9 mouse cellular contexts compared by ENCODE assay signal in the genomic region with DNA sequence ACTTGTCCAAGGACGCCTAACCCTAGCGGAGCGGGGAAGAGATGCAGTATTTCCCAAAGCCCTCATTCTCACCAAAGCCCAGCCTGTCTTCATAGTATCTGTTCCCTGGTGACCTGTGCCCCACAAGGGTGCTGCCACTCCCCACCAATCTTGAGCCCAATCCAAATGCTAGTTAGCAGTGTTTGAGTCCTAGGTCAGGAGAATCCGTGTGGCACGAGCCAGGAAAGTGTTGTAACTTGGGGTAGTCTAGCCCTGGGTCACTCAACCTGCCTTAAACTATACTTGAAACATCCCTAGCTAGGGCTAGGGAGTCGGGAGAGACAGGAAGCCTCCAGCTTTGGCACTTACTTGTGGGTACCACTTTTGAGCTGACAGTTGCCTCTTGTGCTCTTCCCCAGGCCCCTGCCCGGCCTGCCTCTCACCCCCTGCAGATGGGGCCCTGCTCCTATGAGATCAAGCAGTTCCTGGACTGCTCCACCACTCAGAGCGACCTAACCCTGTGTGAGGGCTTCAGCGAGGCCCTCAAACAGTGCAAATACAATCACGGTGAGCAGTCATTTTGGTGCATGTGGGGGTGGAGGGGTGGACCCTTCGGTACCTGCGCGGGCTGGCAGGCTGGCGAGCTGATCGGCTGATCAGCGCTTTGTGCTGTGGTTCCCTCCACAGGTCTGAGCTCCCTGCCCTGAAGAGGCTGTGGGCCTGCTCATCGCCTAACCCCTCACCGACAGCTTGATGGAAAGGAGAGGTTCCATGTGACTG. TPM values are rescaled to one million over a fixed set of nuclear protein-coding genes. Genes with fewer than 3 reads are reported as not detected.
A peak's percentile ranks its signal among the peaks of the same experiment; 100 is the strongest.
DNase-seq lines count a peak whose midpoint lies in the region; ATAC-seq and TF ChIP-seq lines count a peak whose summit lies in the region.
"Had no signal": no experiment of that assay in that cellular context is flagged by ENCODE, and none has a peak within 500 bp of the region (broad histone marks: within the 10 kb centered on the region; RNA-seq: fewer than 3 reads in every experiment).

No protein-coding gene starts in this region.

- H3K27ac ChIP-seq in lung, postnatal 0 days (ENCODE audit: low read length): no peak overlapping the region
- no peak overlapping the region for H3K27ac ChIP-seq in hindbrain, embryonic 15.5 days (replicated peaks)
- no peak overlapping the region for H3K27ac ChIP-seq in forebrain, embryonic 15.5 days (replicated peaks)
- H3K27ac ChIP-seq: limb, embryonic 13.5 days had no signal

- H3K36me3 ChIP-seq in erythroblast, embryonic 14.5 days (ENCODE audit: control insufficient read depth): peaks cover 44% of the 10 kb centered on the region
- no peaks in the 10 kb centered on the region for H3K36me3 ChIP-seq in lung, postnatal 0 days (ENCODE audit: insufficient read depth, low read length)
- H3K36me3 ChIP-seq in hindbrain, embryonic 15.5 days: no peaks in the 10 kb centered on the region
- H3K36me3 ChIP-seq in forebrain, embryonic 15.5 days: no peaks in the 10 kb centered on the region
- H3K36me3 ChIP-seq: limb, embryonic 13.5 days had no signal

- 50% methylated on average over 18 of the region's 18 CpGs for WGBS in lung, postnatal 0 days
- 37% methylated on average over 18 of the region's 18 CpGs for WGBS in hindbrain, embryonic 15.5 days
- 32% methylated on average over 18 of the region's 18 CpGs for WGBS in forebrain, embryonic 15.5 days

- ATAC-seq in erythroblast, adult 5-6 weeks (replicated peaks; ENCODE audit: low FRiP score, poor library complexity, severe bottlenecking): no peak
- peak; percentile 23; the same call in 1 of the 2 replicates for ATAC-seq in lung, postnatal 0 days
- no peak for ATAC-seq in hindbrain, embryonic 15.5 days (ENCODE audit: low FRiP score, low read depth)
- no peak for ATAC-seq in forebrain, embryonic 15.5 days (replicated peaks)

- intact Hi-C loops in left cerebral cortex, postnatal 14 days (cut with DNase I): no loop called here

- peaks cover 71% of the 10 kb centered on the region for H3K4me1 ChIP-seq in erythroblast, embryonic 14.5 days (ENCODE audit: control insufficient read depth)
- H3K4me1 ChIP-seq in lung, postnatal 0 days (ENCODE audit: insufficient read depth, low read depth, low read length): peaks cover 8% of the 10 kb centered on the region; the same call in 1 of the 2 replicates
- H3K4me1 ChIP-seq in hindbrain, embryonic 15.5 days (replicated peaks): peaks cover 30% of the 10 kb centered on the region
- peaks cover 23% of the 10 kb centered on the region for H3K4me1 ChIP-seq in forebrain, embryonic 15.5 days

- TF ChIP-seq EP300 in lung, postnatal 0 days (IDR thresholded peaks at IDR 0.05): no peak

- H3K27me3 ChIP-seq in erythroblast, embryonic 14.5 days (ENCODE audit: control insufficient read depth): peaks cover 19% of the 10 kb centered on the region
- H3K27me3 ChIP-seq in lung, postnatal 0 days (replicated peaks; ENCODE audit: insufficient read depth, low read length): no peaks in the 10 kb centered on the region
- H3K27me3 ChIP-seq in hindbrain, embryonic 15.5 days: peaks cover 14% of the 10 kb centered on the region; the same call in 1 of the 2 replicates
- peaks cover 9% of the 10 kb centered on the region; the same call in 1 of the 2 replicates for H3K27me3 ChIP-seq in forebrain, embryonic 15.5 days

- peaks cover 1% of the 10 kb centered on the region; the same call in 1 of the 2 replicates for H3K9me3 ChIP-seq in erythroblast, embryonic 14.5 days (ENCODE audit: control insufficient read depth, low read length)
- H3K9me3 ChIP-seq in lung, postnatal 0 days (ENCODE audit: low read length): no peaks in the 10 kb centered on the region
- no peaks in the 10 kb centered on the region for H3K9me3 ChIP-seq in hindbrain, embryonic 15.5 days
- H3K9me3 ChIP-seq in forebrain, embryonic 15.5 days: no peaks in the 10 kb centered on the region
- H3K9me3 ChIP-seq: limb, embryonic 13.5 days had no signal

- 0 out of 2 replicates have a peak, but pooled peaks have one; percentile 12 for TF ChIP-seq CTCF in lung, postnatal 0 days (IDR thresholded peaks at IDR 0.05)

- H3K9ac ChIP-seq in lung, postnatal 0 days (replicated peaks; ENCODE audit: low read depth): no peak overlapping the region
- H3K9ac ChIP-seq in hindbrain, embryonic 15.5 days: no peak overlapping the region
- no peak overlapping the region for H3K9ac ChIP-seq in forebrain, embryonic 15.5 days (replicated peaks)

- H3K4me3 ChIP-seq in erythroblast, embryonic 14.5 days (replicated peaks): peak overlapping the region; percentile 81
- 0 out of 2 replicates have a peak overlapping the region, but pooled peaks have one; percentile 3 for H3K4me3 ChIP-seq in lung, postnatal 0 days (ENCODE audit: low read depth, low read length)
- H3K4me3 ChIP-seq in hindbrain, embryonic 15.5 days: peak overlapping the region; percentile 49
- H3K4me3 ChIP-seq in forebrain, embryonic 15.5 days: no peak overlapping the region

- peak overlapping the region; percentile 62; the same call in 1 of the 2 replicates for H3K4me2 ChIP-seq in lung, postnatal 0 days (replicated peaks; ENCODE audit: low read depth, low read length)
- peak overlapping the region; percentile 66 for H3K4me2 ChIP-seq in hindbrain, embryonic 15.5 days
- H3K4me2 ChIP-seq in forebrain, embryonic 15.5 days (replicated peaks): no peak overlapping the region

- DNase-seq in lung, postnatal 0 days (ENCODE audit: low spot score): no peak
- DNase-seq in lung, postnatal 25 days (ENCODE audit: low spot score): no peak
- peak; percentile 30 to 70 for DNase-seq in spleen, postnatal 4 days (ENCODE audit: low spot score in 2 of 2)
- DNase-seq in left cerebral cortex, postnatal 14 days (ENCODE audit: low spot score in 2 of 2): no peak

RNA-seq across cellular contexts. Expression of a gene that starts 0.8 kb away (rescaled TPM):
- 0.05 TPM in 1 of 2 replicates, not detected in the other for polyA plus RNA-seq in erythroblast, embryonic 14.5 days (2012)
- total RNA-seq in erythroblast, adult 5-6 weeks (2015; ENCODE audit: low replicate concordance): not detected in 2 replicates
- 1.1 TPM in 1 of 2 replicates, not detected in the other for total RNA-seq in erythroblast, adult 5-6 weeks (2017; ENCODE audit: low replicate concordance)
- polyA plus RNA-seq in lung, postnatal 0 days (2015; fragmentation: Nextera tagmentation; extraction: Ambion mirVana): 118 and 127 TPM in 2 replicates
- polyA plus RNA-seq in hindbrain, embryonic 15.5 days (2015; fragmentation: Nextera tagmentation; extraction: Ambion mirVana): 18.2 and 18.4 TPM in 2 replicates
- 1 to 10 TPM; 1.7 to 2.3 TPM for total RNA-seq in left cerebral cortex, postnatal 14 days (2021)
- polyA plus RNA-seq in forebrain, embryonic 15.5 days (2015; fragmentation: Nextera tagmentation; extraction: Ambion mirVana): 19.8 and 20.3 TPM in 2 replicates

RNA-seq across cellular contexts. Expression of a gene that starts 3.4 kb away (rescaled TPM):
- polyA plus RNA-seq in erythroblast, embryonic 14.5 days (2012): 5.9 and 7.9 TPM in 2 replicates
- 91.3 and 110 TPM in 2 replicates for total RNA-seq in erythroblast, adult 5-6 weeks (2015; ENCODE audit: low replicate concordance)
- 27.6 and 34.8 TPM in 2 replicates for total RNA-seq in erythroblast, adult 5-6 weeks (2017; ENCODE audit: low replicate concordance)
- 5.5 and 6.0 TPM in 2 replicates for polyA plus RNA-seq in lung, postnatal 0 days (2015; fragmentation: Nextera tagmentation; extraction: Ambion mirVana)
- 1.1 and 1.6 TPM in 2 replicates for polyA plus RNA-seq in hindbrain, embryonic 15.5 days (2015; fragmentation: Nextera tagmentation; extraction: Ambion mirVana)
- total RNA-seq in left cerebral cortex, postnatal 14 days (2021): not detected
- 0.28 TPM in 1 of 2 replicates, not detected in the other for polyA plus RNA-seq in forebrain, embryonic 15.5 days (2015; fragmentation: Nextera tagmentation; extraction: Ambion mirVana)
- polyA plus RNA-seq: limb, embryonic 13.5 days had no signal

RNA-seq across cellular contexts. Expression of a gene that starts 4.2 kb away (rescaled TPM):
- 110 and 127 TPM in 2 replicates for polyA plus RNA-seq in erythroblast, embryonic 14.5 days (2012)
- total RNA-seq in erythroblast, adult 5-6 weeks (2015; ENCODE audit: low replicate concordance): 33.2 and 46.5 TPM in 2 replicates
- 27.2 and 33.2 TPM in 2 replicates for total RNA-seq in erythroblast, adult 5-6 weeks (2017; ENCODE audit: low replicate concordance)
- polyA plus RNA-seq in lung, postnatal 0 days (2015; fragmentation: Nextera tagmentation; extraction: Ambion mirVana): 299 and 347 TPM in 2 replicates
- polyA plus RNA-seq in hindbrain, embryonic 15.5 days (2015; fragmentation: Nextera tagmentation; extraction: Ambion mirVana): 139 and 143 TPM in 2 replicates
- total RNA-seq in left cerebral cortex, postnatal 14 days (2021): 100 to 1,000 TPM; 260 to 285 TPM
- polyA plus RNA-seq in forebrain, embryonic 15.5 days (2015; fragmentation: Nextera tagmentation; extraction: Ambion mirVana): 24.8 and 24.9 TPM in 2 replicates

RNA-seq across cellular contexts. Expression of a gene that starts 5.8 kb away (rescaled TPM):
- not detected in 2 replicates for polyA plus RNA-seq in erythroblast, embryonic 14.5 days (2012)
- total RNA-seq in erythroblast, adult 5-6 weeks (2015; ENCODE audit: low replicate concordance): not detected in 2 replicates
- not detected in 2 replicates for total RNA-seq in erythroblast, adult 5-6 weeks (2017; ENCODE audit: low replicate concordance)
- polyA plus RNA-seq in lung, postnatal 0 days (2015; fragmentation: Nextera tagmentation; extraction: Ambion mirVana): 8.8 and 10.1 TPM in 2 replicates
- 0.35 and 1.2 TPM in 2 replicates for polyA plus RNA-seq in hindbrain, embryonic 15.5 days (2015; fragmentation: Nextera tagmentation; extraction: Ambion mirVana)
- total RNA-seq in left cerebral cortex, postnatal 14 days (2021): not detected
- 0.42 and 0.48 TPM in 2 replicates for polyA plus RNA-seq in forebrain, embryonic 15.5 days (2015; fragmentation: Nextera tagmentation; extraction: Ambion mirVana)

RNA-seq across cellular contexts. Expression of a gene that starts 15.7 kb away (rescaled TPM):
- 31.8 TPM in 2 replicates for polyA plus RNA-seq in erythroblast, embryonic 14.5 days (2012)
- 9.4 and 16.9 TPM in 2 replicates for total RNA-seq in erythroblast, adult 5-6 weeks (2015; ENCODE audit: low replicate concordance)
- 15.7 and 16.7 TPM in 2 replicates for total RNA-seq in erythroblast, adult 5-6 weeks (2017; ENCODE audit: low replicate concordance)
- polyA plus RNA-seq in lung, postnatal 0 days (2015; fragmentation: Nextera tagmentation; extraction: Ambion mirVana): 109 TPM in 2 replicates
- polyA plus RNA-seq in hindbrain, embryonic 15.5 days (2015; fragmentation: Nextera tagmentation; extraction: Ambion mirVana): 251 and 263 TPM in 2 replicates
- 10 to 100 TPM; 77.4 to 83.2 TPM for total RNA-seq in left cerebral cortex, postnatal 14 days (2021)
- 330 and 334 TPM in 2 replicates for polyA plus RNA-seq in forebrain, embryonic 15.5 days (2015; fragmentation: Nextera tagmentation; extraction: Ambion mirVana)

Comparison
In these comparisons a context has a peak if more than half of its experiments do, and no peak if none do; other contexts are left out.
1. DNase-seq: peak in spleen, postnatal 4 days (2 of 2); none in lung, postnatal 0 days (single experiment), lung, postnatal 25 days (single experiment) and left cerebral cortex, postnatal 14 days (0 of 2).
2. RNA of a gene that starts 0.8 kb away (polyA plus RNA-seq): 118 to 127 TPM in lung, postnatal 0 days, 19.8 to 20.3 TPM in forebrain, embryonic 15.5 days and 18.2 to 18.4 TPM in hindbrain, embryonic 15.5 days; 0.05 TPM in erythroblast, embryonic 14.5 days; every median in the first group is over 10 times any median in the second.